Mouse (Mus musculus): Measurements from ENCODE around the gene Adh1.

- TF ChIP-seq CTCF (conservative IDR thresholded peaks at IDR 0.05; ENCODE audit: insufficient read depth, insufficient read length, low read depth, low read length) (no peak), POLR2A (IDR thresholded peaks at IDR 0.05; ENCODE audit: low read depth, low read length) (no peak)
Observed at GRCm38 (mm10) chr3:138227082-138227481, 33.7 kb upstream of the Adh1 start.

All from kidney, adult 2 months (tissue).